Mouse (Mus musculus) liver, embryonic 12.5 days (tissue): Measurements from ENCODE around the gene Gpr107. TPM values are rescaled to one million over a fixed set of nuclear protein-coding genes. Genes with fewer than 3 reads are reported as not detected.

Source experiments
- ATAC-seq: fragments of 200-750 bp; cut with Nextera tagmentation; 2 replicates; pipeline ENCODE4 v1.8.0; 2017; ENCODE audit warnings: moderate number of reproducible peaks, mild to moderate bottlenecking, moderate library complexity
- H3K27ac ChIP-seq: fragments of 300-500 bp; sonication (generic); 2 replicates; pipeline ENCODE4 v1.5.1; 2016; ENCODE audit warnings: mild to moderate bottlenecking
- H3K27me3 ChIP-seq: fragments of 300-500 bp; sonication (generic); replicated peaks from 2 replicates; pipeline ENCODE4 v1.6.1; 2016; ENCODE audit warnings: mild to moderate bottlenecking, moderate library complexity
- H3K36me3 ChIP-seq: fragments of 300-500 bp; sonication (generic); 2 replicates; pipeline ENCODE4 v1.6.1; 2016; ENCODE audit warnings: mild to moderate bottlenecking, moderate library complexity
- H3K4me1 ChIP-seq: fragments of 300-500 bp; sonication (generic); 2 replicates; pipeline ENCODE4 v1.6.1; 2016
- H3K4me2 ChIP-seq: fragments of 300-500 bp; sonication (generic); 2 replicates; pipeline ENCODE4 v1.6.1; 2016; ENCODE audit warnings: mild to moderate bottlenecking, moderate library complexity
- H3K4me3 ChIP-seq: fragments of 300-500 bp; sonication (generic); 2 replicates; pipeline ENCODE4 v1.5.1; 2016; ENCODE audit warnings: mild to moderate bottlenecking, moderate library complexity
- H3K9ac ChIP-seq: fragments of 300-500 bp; sonication (generic); 2 replicates; pipeline ENCODE4 v1.6.1; 2016; ENCODE audit warnings: mild to moderate bottlenecking, moderate library complexity
- H3K9me3 ChIP-seq: fragments of 300-500 bp; sonication (generic); replicated peaks from 2 replicates; pipeline ENCODE4 v1.6.1; 2016; ENCODE audit warnings: mild to moderate bottlenecking, moderate library complexity
- WGBS: fragments of 180-500 bp; shearing (Covaris S2); methylation state at CpG from one replicate; pipeline ENCODE4 v1.1.7; 2016; ENCODE audit not compliant: insufficient replicate concordance; 5-methylcytosine and 5-hydroxymethylcytosine counted together
- polyA plus RNA-seq: library from polyadenylated mRNA; unstranded; fragments of >200 nt; fragmentation: Nextera tagmentation; extraction: Ambion mirVana; gene quantifications from 2 replicates; pipeline ENCODE4 v1.2.1, GENCODE M21; 2016

Gpr107 gene
- polyA plus RNA-seq, 1 experiment from 2014 or later = 19.3 TPM

DNA sequence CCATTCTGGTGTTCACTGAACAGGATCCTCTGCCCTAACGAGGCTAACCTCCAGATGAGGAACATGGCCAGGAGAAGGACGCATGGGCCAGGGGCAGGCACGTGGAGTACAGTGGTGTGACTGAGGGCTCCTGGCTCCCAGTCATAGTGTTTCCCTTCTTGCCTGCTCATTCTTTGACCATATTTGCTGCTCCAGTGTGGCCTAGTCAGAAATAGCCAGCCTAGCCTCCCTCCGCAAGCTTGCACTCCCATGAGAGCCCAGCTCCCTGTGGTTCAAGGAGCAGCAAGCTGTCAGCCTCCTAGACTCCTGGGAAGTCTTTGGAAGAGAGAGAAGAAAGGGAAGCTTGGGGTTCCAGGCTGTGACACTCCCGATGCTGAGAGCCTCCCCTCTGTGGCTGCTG, 52.6 kb downstream of the Gpr107 start:
- Histone ChIP-seq H3K9me3 (no peaks in the 10 kb centered on the region), H3K36me3 (peaks cover 44% of the 10 kb centered on the region), H3K27ac (no peak overlapping the region), H3K4me1 (peaks cover 25% of the 10 kb centered on the region; the same call in 1 of the 2 replicates), H3K4me2 (no peak overlapping the region), H3K4me3 (no peak overlapping the region), H3K27me3 (no peaks in the 10 kb centered on the region), H3K9ac (no peak overlapping the region)
- no peak for ATAC-seq
- 75% methylated on average over 5 of the region's 5 CpGs for WGBS

DNA sequence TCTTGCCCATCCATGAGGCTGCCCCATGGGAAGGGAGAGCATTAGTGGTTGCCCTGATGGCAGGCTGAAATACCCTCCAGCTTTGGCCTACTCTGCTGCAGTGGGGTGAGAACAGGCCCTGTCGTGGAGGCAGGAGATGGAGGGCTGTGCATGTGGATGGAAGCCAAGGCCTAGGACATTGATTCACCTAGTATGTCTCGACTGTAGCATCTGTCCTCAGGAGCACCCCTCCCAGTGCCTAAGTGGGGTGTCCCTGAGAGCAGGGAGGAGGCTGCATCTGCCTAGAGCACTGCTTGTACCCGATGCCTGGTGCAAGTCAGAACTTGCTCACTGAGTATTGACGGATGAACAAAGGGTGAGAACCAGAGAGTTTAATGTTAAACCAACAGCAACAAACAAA, 54.1 kb downstream of the Gpr107 start:
- Histone ChIP-seq H3K4me3 (no peak overlapping the region), H3K27me3 (no peaks in the 10 kb centered on the region), H3K27ac (no peak overlapping the region), H3K4me2 (no peak overlapping the region), H3K9me3 (no peaks in the 10 kb centered on the region), H3K4me1 (peaks cover 21% of the 10 kb centered on the region; the same call in 1 of the 2 replicates), H3K9ac (no peak overlapping the region), H3K36me3 (peaks cover 52% of the 10 kb centered on the region)
- 71% methylated on average over 4 of the region's 4 CpGs for WGBS
- ATAC-seq = no peak

GRCm38 (mm10) chr2:31206882-31207281, 54.8 kb downstream of the Gpr107 start:
- no peaks in the 10 kb centered on the region for H3K9me3 ChIP-seq
- peaks cover 55% of the 10 kb centered on the region for H3K36me3 ChIP-seq
- ATAC-seq = no peak
- H3K4me2 ChIP-seq = no peak overlapping the region
- H3K4me3 ChIP-seq = no peak overlapping the region
- H3K9ac ChIP-seq = no peak overlapping the region
- H3K27ac ChIP-seq = no peak overlapping the region
- H3K4me1 ChIP-seq = peaks cover 20% of the 10 kb centered on the region; the same call in 1 of the 2 replicates
- no peaks in the 10 kb centered on the region for H3K27me3 ChIP-seq
- WGBS = 72% methylated on average over 8 of the region's 8 CpGs

- Histone ChIP-seq H3K27ac (no peak overlapping the region), H3K36me3 (peaks cover 71% of the 10 kb centered on the region), H3K4me2 (no peak overlapping the region), H3K9me3 (no peaks in the 10 kb centered on the region), H3K9ac (no peak overlapping the region), H3K27me3 (no peaks in the 10 kb centered on the region), H3K4me1 (0 out of 2 replicates have a peak, but pooled peaks cover 7% of the 10 kb centered on the region), H3K4me3 (no peak overlapping the region)
- no peak for ATAC-seq
- 71% methylated on average over 13 of the region's 13 CpGs for WGBS
Observed at GRCm38 (mm10) chr2:31208544-31209142, 56.5 kb downstream of the Gpr107 start.

- Histone ChIP-seq H3K4me2 (no peak overlapping the region), H3K4me1 (0 out of 2 replicates have a peak, but pooled peaks cover 7% of the 10 kb centered on the region), H3K4me3 (no peak overlapping the region), H3K9me3 (no peaks in the 10 kb centered on the region), H3K27me3 (no peaks in the 10 kb centered on the region), H3K9ac (no peak overlapping the region), H3K27ac (no peak overlapping the region), H3K36me3 (peaks cover 80% of the 10 kb centered on the region)
- 84% methylated on average over 4 of the region's 4 CpGs for WGBS
- no peak for ATAC-seq
Observed at GRCm38 (mm10) chr2:31209525-31209924, 57.4 kb downstream of the Gpr107 start.

GRCm38 (mm10) chr2:31210144-31210847, 58.2 kb downstream of the Gpr107 start:
- no peak overlapping the region for H3K4me3 ChIP-seq
- H3K4me2 ChIP-seq = no peak overlapping the region
- 0 out of 2 replicates have a peak, but pooled peaks cover 7% of the 10 kb centered on the region for H3K4me1 ChIP-seq
- no peak overlapping the region for H3K27ac ChIP-seq
- no peaks in the 10 kb centered on the region for H3K27me3 ChIP-seq
- no peak for ATAC-seq
- no peaks in the 10 kb centered on the region for H3K9me3 ChIP-seq
- peaks cover 88% of the 10 kb centered on the region for H3K36me3 ChIP-seq
- WGBS = 77% methylated on average over 11 of the region's 11 CpGs
- no peak overlapping the region for H3K9ac ChIP-seq

DNA sequence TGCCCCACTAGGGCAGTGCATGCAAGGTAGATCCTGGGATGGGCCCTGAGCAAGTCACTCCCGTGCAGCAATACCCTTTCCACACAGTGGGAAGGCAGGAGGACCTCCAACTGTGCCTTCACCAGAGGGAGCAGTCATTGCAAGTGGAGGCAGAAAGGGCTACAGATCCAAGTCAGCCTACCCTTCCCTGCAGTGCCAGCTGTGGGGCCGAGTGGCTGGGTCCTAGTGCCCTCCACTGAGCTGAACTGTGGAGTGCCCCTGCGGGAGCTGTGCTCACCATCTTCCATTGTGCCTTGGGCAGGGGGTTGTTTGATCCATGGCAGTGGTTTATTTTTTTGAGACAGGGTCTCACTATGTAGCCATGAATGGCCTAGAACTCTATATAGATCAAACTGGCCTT, 59.1 kb downstream of the Gpr107 start:
- H3K9me3 ChIP-seq = no peaks in the 10 kb centered on the region
- ATAC-seq = no peak
- 0 out of 2 replicates have a peak, but pooled peaks cover 1% of the 10 kb centered on the region for H3K4me1 ChIP-seq
- WGBS = 66% methylated on average over 3 of the region's 3 CpGs
- H3K4me3 ChIP-seq = no peak overlapping the region
- H3K36me3 ChIP-seq = peaks cover 88% of the 10 kb centered on the region
- H3K9ac ChIP-seq = no peak overlapping the region
- no peaks in the 10 kb centered on the region for H3K27me3 ChIP-seq
- no peak overlapping the region for H3K27ac ChIP-seq
- H3K4me2 ChIP-seq = no peak overlapping the region

- no peak overlapping the region for H3K4me3 ChIP-seq
- no peaks in the 10 kb centered on the region for H3K4me1 ChIP-seq
- no peak overlapping the region for H3K9ac ChIP-seq
- peaks cover 60% of the 10 kb centered on the region for H3K36me3 ChIP-seq
- no peaks in the 10 kb centered on the region for H3K9me3 ChIP-seq
- no peaks in the 10 kb centered on the region for H3K27me3 ChIP-seq
- whole genome bisulfite sequencing = 87% methylated on average over 16 of the region's 16 CpGs
- no peak overlapping the region for H3K27ac ChIP-seq
- no peak for ATAC-seq
- H3K4me2 ChIP-seq = no peak overlapping the region
Observed at GRCm38 (mm10) chr2:31214211-31214796, 62.2 kb downstream of the Gpr107 start.

DNA sequence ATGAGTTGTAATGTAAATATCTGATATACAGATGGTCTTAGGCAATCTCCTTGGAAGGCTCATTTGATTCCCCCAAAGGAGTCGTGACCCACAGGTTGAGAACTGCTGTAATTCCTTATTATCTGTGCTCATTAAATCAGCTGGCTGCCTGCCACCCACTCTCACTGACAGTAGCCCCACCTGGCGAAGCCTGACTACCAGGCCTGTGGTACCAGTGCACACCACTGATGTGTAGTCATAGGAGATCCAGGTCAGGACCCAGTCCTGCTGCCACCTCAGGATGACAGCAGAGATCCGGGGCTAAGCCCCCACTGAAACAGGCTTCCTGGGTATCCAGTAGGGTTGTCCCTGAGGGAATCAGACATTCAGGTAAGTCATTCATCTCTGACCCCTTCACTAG, 66.5 kb downstream of the Gpr107 start:
- Histone ChIP-seq H3K9ac (no peak overlapping the region), H3K4me1 (no peaks in the 10 kb centered on the region), H3K4me3 (no peak overlapping the region), H3K9me3 (no peaks in the 10 kb centered on the region), H3K4me2 (no peak overlapping the region), H3K27me3 (no peaks in the 10 kb centered on the region), H3K27ac (no peak overlapping the region), H3K36me3 (peaks cover 19% of the 10 kb centered on the region)
- WGBS = 70% methylated on average over 3 of the region's 3 CpGs
- ATAC-seq = no peak

DNA sequence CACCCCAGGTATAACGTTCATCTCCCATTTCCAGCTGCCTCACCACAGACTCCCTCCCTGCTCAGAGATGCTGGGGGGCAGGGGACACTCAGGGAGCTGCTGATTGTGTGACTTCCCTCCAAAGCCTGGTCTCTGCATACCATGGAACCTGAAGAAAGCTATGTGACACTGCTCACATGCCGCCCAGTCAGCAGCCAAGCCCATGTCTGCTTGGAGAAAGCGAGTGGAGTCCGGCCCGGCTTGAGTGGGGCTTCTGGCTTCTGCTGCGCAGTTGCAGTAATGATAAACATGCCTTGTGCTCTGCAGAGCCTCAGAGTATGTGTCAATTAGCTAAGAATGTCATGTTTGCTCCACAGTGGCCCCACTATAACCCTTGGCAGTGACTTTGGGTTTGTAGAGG, 67.4 kb downstream of the Gpr107 start:
- H3K4me3 ChIP-seq = no peak overlapping the region
- WGBS = 69% methylated on average over 6 of the region's 6 CpGs
- no peak for ATAC-seq
- H3K4me1 ChIP-seq = no peaks in the 10 kb centered on the region
- no peak overlapping the region for H3K9ac ChIP-seq
- H3K9me3 ChIP-seq = no peaks in the 10 kb centered on the region
- no peak overlapping the region for H3K4me2 ChIP-seq
- peaks cover 11% of the 10 kb centered on the region for H3K36me3 ChIP-seq
- no peak overlapping the region for H3K27ac ChIP-seq
- H3K27me3 ChIP-seq = no peaks in the 10 kb centered on the region

DNA sequence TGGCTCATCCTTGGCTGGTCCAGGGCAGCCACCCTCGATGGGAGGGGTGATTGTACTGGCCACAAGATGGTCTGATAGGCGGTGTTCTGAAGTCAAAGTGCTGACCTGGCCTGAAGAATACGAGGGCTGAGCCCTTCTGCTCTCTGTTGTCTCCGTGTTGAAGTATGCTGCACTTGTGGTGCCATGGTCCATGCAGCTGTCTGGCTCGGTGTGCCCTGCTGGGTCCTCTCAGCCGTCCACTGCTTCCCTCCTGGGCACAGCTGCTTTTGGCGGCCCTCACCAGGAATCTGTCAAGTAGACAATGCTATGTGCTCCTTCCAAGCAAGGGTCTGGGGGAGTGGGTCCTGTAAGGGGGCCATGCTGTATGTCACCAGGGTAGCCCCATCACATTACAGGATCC, 68.7 kb downstream of the Gpr107 start:
- Histone ChIP-seq H3K9ac (no peak overlapping the region), H3K9me3 (no peaks in the 10 kb centered on the region)
- WGBS = 53% methylated on average over 7 of the region's 7 CpGs

GRCm38 (mm10) chr2:31221582-31221981, 69.5 kb downstream of the Gpr107 start:
- no peak overlapping the region for H3K4me3 ChIP-seq
- no peak overlapping the region for H3K9ac ChIP-seq
- H3K36me3 ChIP-seq = no peaks in the 10 kb centered on the region
- no peaks in the 10 kb centered on the region for H3K27me3 ChIP-seq
- H3K4me2 ChIP-seq = no peak overlapping the region
- ATAC-seq = no peak
- 58% methylated on average over 5 of the region's 5 CpGs for WGBS
- no peaks in the 10 kb centered on the region for H3K4me1 ChIP-seq
- no peak overlapping the region for H3K27ac ChIP-seq
- no peaks in the 10 kb centered on the region for H3K9me3 ChIP-seq

More for the DNA sequence above, 68.7 kb downstream of the Gpr107 start:
- H3K4me3 ChIP-seq = no peak overlapping the region
- no peaks in the 10 kb centered on the region for H3K27me3 ChIP-seq
- H3K27ac ChIP-seq = no peak overlapping the region
- H3K36me3 ChIP-seq = no peaks in the 10 kb centered on the region
- ATAC-seq = no peak
- H3K4me2 ChIP-seq = no peak overlapping the region
- H3K4me1 ChIP-seq = no peaks in the 10 kb centered on the region
